Mouse (Mus musculus) ES-E14 (cell line): ENCODE results near the gene Nol3.

ENCODE experiments used
- HCFC1 ChIP-seq: IDR thresholded peaks from 2 replicates; pipeline ENCODE4 v1.6.1; 2012; ENCODE audit warnings: low read length, inconsistent platforms, borderline replicate concordance; ENCODE audit not compliant: insufficient read depth
- ZNF384 ChIP-seq: IDR thresholded peaks from 2 replicates; pipeline ENCODE4 v1.6.1; 2012; ENCODE audit warnings: low read depth, low read length, inconsistent platforms

GRCm38 (mm10) chr8:105257318-105258114 is 18.4 kb upstream of the Nol3 start:
- TF ChIP-seq HCFC1 = no peak
- TF ChIP-seq ZNF384 = no peak
